Mouse (Mus musculus) adrenal gland, postnatal 0 days (tissue): ENCODE data around the gene Mrpl28. TPM values are rescaled to one million over a fixed set of nuclear protein-coding genes. Genes with fewer than 3 reads are reported as not detected.

Experiments used
- polyA plus RNA-seq: library from polyadenylated mRNA; unstranded; fragments of >200 nt; fragmentation: Nextera tagmentation; extraction: Ambion mirVana; gene quantifications from 2 replicates; pipeline ENCODE4 v1.2.1, GENCODE M21; 2015

Mrpl28 gene
- polyA plus RNA-seq: 180 and 209 TPM in 2 replicates

DNA sequence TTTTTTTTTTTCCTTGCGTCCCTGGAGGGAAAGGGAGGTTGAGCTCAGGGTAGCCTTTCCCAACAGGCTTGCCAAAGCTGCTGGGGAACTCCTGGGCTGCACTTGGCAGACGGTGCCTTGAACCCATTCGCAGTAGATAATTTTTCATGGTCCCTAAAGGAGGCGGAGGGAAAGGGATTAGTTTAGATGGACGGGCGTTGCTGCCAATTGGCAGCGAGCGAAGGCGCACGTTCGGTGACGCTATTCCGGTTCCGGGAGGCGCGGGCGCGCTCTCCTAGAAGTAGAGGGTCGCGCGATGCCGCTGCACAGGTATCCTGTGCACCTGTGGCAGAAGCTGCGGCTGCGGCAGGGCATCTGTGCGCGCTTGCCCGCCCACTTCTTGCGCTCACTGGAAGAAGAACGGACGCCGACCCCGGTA, at the start of gene Mrpl28:
Mrpl28 (plus strand) TSS at position 234 of the 418 bp plus-strand sequence.

GRCm38 (mm10) chr17:26089905-26090632, 33.2 kb upstream of the Mrpl28 start, which contains the start of gene Decr2:
TSS of gene Decr2 (minus strand) at chr17:26090337.

GRCm38 (mm10) chr17:26095121-26095740, 28.1 kb upstream of the Mrpl28 start, which contains the start of gene Nme4:
TSS of gene Nme4 (minus strand) at chr17:26095602.

DNA sequence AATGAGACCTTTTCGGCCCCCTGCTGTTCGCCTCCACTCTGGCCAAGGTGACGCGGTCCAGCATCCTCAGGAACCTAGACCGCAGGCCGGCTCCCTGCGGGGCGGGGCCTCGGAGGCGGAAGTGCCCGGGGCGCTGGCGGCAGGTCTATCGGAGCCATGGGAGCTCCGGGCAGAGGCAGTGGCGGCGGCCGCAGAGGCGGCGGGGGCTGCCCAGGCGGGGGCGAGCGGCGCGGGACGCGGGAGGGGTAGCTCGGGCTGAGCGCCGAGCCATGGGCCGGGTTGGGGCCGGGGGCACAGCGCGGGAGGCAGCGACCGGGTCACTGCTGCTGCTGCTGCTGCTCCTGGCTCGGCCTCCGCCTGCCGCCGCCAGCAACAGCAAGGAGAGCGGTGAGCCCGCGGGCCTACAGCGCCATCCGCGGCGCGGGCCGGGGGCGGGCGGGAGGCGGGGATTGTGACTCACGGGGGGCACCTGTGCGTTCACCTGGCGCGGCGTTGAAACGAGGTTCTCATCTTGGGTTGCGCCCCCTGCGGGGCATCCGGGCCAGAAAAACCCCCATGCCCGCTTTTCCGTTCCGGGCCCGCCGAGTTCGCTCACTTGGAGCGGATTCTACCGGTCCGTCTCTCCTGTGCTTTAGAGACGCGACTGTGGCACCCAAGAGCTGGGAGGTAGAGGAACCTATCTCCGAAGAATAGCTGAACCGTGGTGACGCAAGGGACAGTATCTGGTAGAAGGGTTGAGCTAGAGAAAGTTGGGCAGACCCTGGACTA, 9.9 kb upstream of the Mrpl28 start, which contains the start of gene Tmem8:
Tmem8 (plus strand) TSS at position 119 of the 768 bp plus-strand sequence.

GRCm38 (mm10) chr17:26138239-26138836, 15.0 kb downstream of the Mrpl28 start, which contains the start of gene Axin1:
TSS of gene Axin1 (plus strand) at chr17:26138688.

Other genes starting within 250 kb of the Mrpl28 start
- gene Mettl26, start 248.4 kb upstream of the Mrpl28 start, polyA plus RNA-seq: 88.6 and 139 TPM in 2 replicates
- gene Wfikkn1, start 242.6 kb upstream of the Mrpl28 start, polyA plus RNA-seq: 0.36 and 0.51 TPM in 2 replicates
- 20.0 and 27.4 TPM in 2 replicates for gene Rab40c, start 203.8 kb upstream of the Mrpl28 start, polyA plus RNA-seq
- 35.6 and 46.1 TPM in 2 replicates for gene Pigq, start 178.6 kb upstream of the Mrpl28 start, polyA plus RNA-seq
- 0.18 TPM in 1 of 2 replicates, not detected in the other for gene Nhlrc4, start 178.5 kb upstream of the Mrpl28 start, polyA plus RNA-seq
- gene A930017K11Rik, start 170.9 kb upstream of the Mrpl28 start, polyA plus RNA-seq: 0.21 TPM in 1 of 2 replicates, not detected in the other
- gene Capn15, start 137.7 kb upstream of the Mrpl28 start, polyA plus RNA-seq: 9.1 and 11.3 TPM in 2 replicates
- 6.9 and 7.5 TPM in 2 replicates for gene Rab11fip3, start 53.9 kb upstream of the Mrpl28 start, polyA plus RNA-seq
- 37.1 and 42.1 TPM in 2 replicates for gene Decr2, start 33.2 kb upstream of the Mrpl28 start, polyA plus RNA-seq
- gene Nme4, start 27.9 kb upstream of the Mrpl28 start, polyA plus RNA-seq: 32.7 and 33.1 TPM in 2 replicates
- 3.1 and 4.5 TPM in 2 replicates for gene Tmem8, start 10.2 kb upstream of the Mrpl28 start, polyA plus RNA-seq
- 14.9 and 18.4 TPM in 2 replicates for gene Axin1, start 15.2 kb downstream of the Mrpl28 start, polyA plus RNA-seq
- 3.2 and 6.9 TPM in 2 replicates for gene Pdia2, start 75.6 kb downstream of the Mrpl28 start, polyA plus RNA-seq
- gene Rgs11, start 79.5 kb downstream of the Mrpl28 start, polyA plus RNA-seq: 10.2 and 16.3 TPM in 2 replicates
- 36.0 and 74.3 TPM in 2 replicates for gene Arhgdig, start 84.3 kb downstream of the Mrpl28 start, polyA plus RNA-seq
- gene Fam234a, start 120.7 kb downstream of the Mrpl28 start, polyA plus RNA-seq: 48.4 and 80.9 TPM in 2 replicates
- gene Luc7l, start 129.4 kb downstream of the Mrpl28 start, polyA plus RNA-seq: 44.4 and 65.5 TPM in 2 replicates